Mouse (Mus musculus): Measurements from ENCODE around the gene Fam124a. TPM values are rescaled to one million over a fixed set of nuclear protein-coding genes. Genes with fewer than 3 reads are reported as not detected.
"Not testable (repeated sequence)": the region's sequence is repeated elsewhere in the genome, so short reads cannot be mapped to it uniquely, and the experiment has no call there.

Gene Fam124a
- polyA plus RNA-seq, 1 experiment from 2014 or later = 71.2 TPM

DNA sequence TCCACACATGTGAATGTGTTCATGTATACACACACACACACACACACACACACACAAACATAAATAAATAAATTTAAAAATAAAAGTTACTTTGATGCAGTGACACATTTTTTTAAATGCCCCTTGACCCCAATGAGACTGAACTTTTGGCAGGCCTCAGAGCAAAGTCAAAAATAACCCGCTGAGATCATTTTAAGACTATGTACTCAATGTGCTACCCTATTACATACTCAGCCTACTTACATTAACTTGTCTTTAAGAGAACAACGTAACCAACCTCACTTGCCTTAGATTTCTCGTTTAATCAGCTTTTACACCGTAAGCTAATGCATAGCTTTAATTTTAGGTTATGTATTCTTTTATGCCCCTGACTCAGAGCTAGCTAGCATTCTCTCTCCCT lies 2.8 kb upstream of the Fam124a start:
- Histone ChIP-seq H3K36me3 (no peaks in the 10 kb centered on the region), H3K4me1 (peaks cover 25% of the 10 kb centered on the region), H3K9me3 (replicated peaks) (no peaks in the 10 kb centered on the region), H3K27ac (replicated peaks) (no peak overlapping the region), H3K4me3 (replicated peaks) (no peak overlapping the region), H3K4me2 (no peak overlapping the region), H3K9ac (replicated peaks) (no peak overlapping the region), H3K27me3 (replicated peaks) (peaks cover 3% of the 10 kb centered on the region; the same call in 1 of the 2 replicates)
- ATAC-seq (ENCODE audit: low FRiP score) = no peak
- WGBS = 88% methylated on average over 4 of the region's 4 CpGs

DNA sequence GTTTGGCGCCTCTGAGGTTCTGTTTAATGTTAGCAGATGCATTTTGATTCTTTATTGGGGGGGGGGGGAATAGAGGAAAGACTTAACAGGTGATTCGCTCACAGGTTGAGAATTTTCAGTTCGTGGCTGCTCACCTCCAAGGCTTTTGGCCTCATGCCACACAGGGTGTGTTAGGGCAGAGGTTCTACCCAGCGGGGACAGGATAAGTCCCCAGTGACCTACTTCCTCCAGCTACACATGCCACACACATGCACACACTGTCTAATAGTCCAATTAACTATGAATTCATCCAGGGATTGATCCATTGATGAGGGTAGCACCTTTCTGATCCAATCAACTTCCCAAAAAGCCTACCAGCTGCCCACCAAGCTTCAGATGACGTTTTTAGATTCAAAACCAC lies 1.8 kb upstream of the Fam124a start:
- Histone ChIP-seq H3K27me3 (replicated peaks) (peaks cover 3% of the 10 kb centered on the region; the same call in 1 of the 2 replicates), H3K36me3 (no peaks in the 10 kb centered on the region), H3K27ac (replicated peaks) (no peak overlapping the region), H3K4me3 (replicated peaks) (no peak overlapping the region), H3K9ac (replicated peaks) (no peak overlapping the region), H3K4me1 (peaks cover 33% of the 10 kb centered on the region), H3K9me3 (replicated peaks) (no peaks in the 10 kb centered on the region), H3K4me2 (no peak overlapping the region)
- WGBS = 78% methylated on average over 5 of the region's 5 CpGs
- no peak for ATAC-seq (ENCODE audit: low FRiP score)

DNA sequence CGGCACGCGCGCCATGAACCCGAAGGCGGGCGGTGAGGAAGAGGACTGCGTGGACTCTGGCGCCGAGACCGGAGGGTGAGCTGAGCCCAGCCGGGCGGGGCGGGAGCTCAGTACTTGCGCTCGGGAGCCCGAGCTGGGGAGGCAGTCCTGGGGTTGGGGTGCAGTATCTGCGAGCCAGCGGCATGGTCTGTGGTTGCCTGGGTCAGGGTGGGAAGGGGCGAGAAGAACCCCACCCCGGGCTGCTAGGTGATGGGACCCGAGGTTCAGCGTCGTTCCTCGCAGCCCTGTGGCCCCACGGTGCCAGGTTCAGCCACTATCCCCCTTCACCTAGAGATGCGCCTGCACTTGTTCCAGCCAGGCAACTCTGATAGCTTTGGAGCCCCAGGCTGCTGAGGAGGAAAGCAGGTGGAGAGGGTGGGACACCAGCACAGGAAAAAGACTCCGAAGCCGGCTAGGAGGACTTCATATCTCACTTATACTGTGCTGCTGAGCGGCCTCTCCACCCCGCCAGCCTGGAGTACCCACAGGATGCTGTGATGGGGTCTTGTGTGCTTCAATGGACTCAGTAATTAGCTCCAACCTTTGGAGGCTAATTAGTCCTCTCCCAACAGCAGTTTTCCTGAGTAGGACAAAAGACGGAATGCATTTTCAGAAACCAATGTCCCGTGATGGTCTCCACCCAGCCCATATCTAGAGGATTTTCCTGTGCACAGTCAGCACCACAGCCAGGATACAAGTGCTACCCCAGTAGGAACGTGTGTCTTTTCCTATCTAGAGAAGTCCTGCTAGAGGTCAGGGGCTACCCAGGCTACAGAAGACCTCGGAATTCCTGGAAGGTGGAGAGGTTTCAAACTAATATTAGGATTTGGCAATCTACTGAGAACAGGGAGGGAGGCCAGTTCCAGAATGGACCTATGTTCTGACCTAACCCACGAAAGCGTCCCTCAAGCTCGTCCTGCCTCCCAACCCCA lies 588 bp downstream of the Fam124a start:
- peaks cover 42% of the 10 kb centered on the region for H3K4me1 ChIP-seq
- no peaks in the 10 kb centered on the region for H3K9me3 ChIP-seq (replicated peaks)
- H3K9ac ChIP-seq (replicated peaks) = peak overlapping the region; percentile 71
- H3K4me3 ChIP-seq (replicated peaks) = peak overlapping the region; percentile 61
- no peaks in the 10 kb centered on the region for H3K36me3 ChIP-seq
- peak overlapping the region; percentile 82 for H3K27ac ChIP-seq (replicated peaks)
- peak overlapping the region; percentile 89 for H3K4me2 ChIP-seq
- 6% methylated on average over 38 of the region's 38 CpGs for WGBS
- H3K27me3 ChIP-seq (replicated peaks) = peaks cover 3% of the 10 kb centered on the region; the same call in 1 of the 2 replicates
- peak; percentile 72 for ATAC-seq (ENCODE audit: low FRiP score)

DNA sequence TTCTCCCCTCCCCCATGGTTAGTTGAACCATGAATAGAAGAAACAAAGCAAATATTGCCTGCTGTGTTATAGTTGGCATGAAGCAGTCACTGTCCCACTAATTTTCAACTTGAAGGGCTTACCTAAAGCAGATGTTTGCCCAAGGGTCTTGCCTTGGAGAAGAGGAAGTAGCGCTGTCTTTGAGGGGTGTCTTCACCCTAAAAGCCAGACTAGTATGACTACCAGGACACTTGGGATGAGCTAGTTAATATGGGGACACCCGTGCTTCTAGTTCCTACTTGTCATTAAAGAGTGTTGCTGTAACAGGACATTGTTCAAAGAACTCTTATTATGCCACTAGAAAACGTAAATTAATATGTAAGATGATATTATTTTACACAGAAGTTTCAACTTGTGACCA lies 1.6 kb downstream of the Fam124a start:
- Histone ChIP-seq H3K36me3 (no peaks in the 10 kb centered on the region), H3K4me3 (replicated peaks) (peak overlapping the region; percentile 61), H3K27ac (replicated peaks) (no peak overlapping the region), H3K4me2 (peak overlapping the region; percentile 89), H3K27me3 (replicated peaks) (peaks cover 3% of the 10 kb centered on the region; the same call in 1 of the 2 replicates), H3K4me1 (peaks cover 49% of the 10 kb centered on the region), H3K9ac (replicated peaks) (no peak overlapping the region), H3K9me3 (replicated peaks) (no peaks in the 10 kb centered on the region)
- whole genome bisulfite sequencing = 84% methylated on average over 3 of the region's 3 CpGs
- no peak for ATAC-seq (ENCODE audit: low FRiP score)

DNA sequence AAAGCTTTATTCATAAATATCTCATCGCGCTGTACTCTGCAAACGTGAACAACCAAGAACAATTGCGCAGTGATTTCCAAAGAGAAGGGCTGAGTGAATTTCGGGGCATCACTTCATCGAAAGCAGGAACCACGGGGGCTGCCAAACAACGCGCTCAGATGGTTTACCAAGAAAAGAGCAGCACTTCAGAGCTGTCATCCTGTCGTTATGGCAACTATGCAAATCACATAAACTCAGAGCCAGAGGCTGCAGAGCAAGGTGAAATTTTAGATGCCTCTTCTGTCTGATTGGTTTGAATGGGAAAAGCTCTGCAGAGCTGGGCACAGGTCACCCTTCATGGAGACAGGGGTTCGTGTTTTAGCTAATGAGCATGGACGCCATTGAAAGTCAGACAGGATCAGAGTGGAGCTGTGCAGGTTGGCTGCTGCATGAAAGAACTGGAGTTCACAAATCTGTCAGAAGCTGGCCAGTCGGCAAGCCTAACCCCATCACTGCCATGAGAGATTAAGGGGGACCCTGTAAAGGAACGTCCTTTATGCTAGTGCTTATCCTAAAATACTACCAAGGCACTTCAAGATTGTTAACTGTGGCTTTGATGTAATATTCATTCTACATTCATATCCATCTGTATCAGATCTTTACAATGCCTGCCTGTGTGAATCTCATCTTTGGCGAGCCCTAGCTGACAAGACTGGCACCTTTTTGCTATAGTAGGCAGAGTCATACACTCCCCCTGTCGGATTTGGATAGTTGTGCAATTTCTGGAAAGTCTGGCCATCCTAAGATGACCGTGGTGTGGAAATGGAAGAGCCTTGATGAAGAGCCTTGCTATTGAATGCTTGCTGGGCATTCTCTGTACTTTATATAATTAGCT lies 6.6 kb downstream of the Fam124a start:
- H3K27me3 ChIP-seq (replicated peaks) = no peaks in the 10 kb centered on the region
- no peaks in the 10 kb centered on the region; the same call in 1 of the 2 replicates for H3K9me3 ChIP-seq (replicated peaks)
- H3K4me3 ChIP-seq (replicated peaks) = no peak overlapping the region
- no peak overlapping the region for H3K27ac ChIP-seq (replicated peaks)
- peaks cover 4% of the 10 kb centered on the region; the same call in 1 of the 2 replicates for H3K36me3 ChIP-seq
- WGBS = 52% methylated on average over 17 of the region's 17 CpGs
- H3K4me2 ChIP-seq = no peak overlapping the region
- no peak overlapping the region for H3K9ac ChIP-seq (replicated peaks)
- ATAC-seq (ENCODE audit: low FRiP score) = peak; percentile 39; the same call in 1 of the 2 replicates
- peaks cover 45% of the 10 kb centered on the region for H3K4me1 ChIP-seq

DNA sequence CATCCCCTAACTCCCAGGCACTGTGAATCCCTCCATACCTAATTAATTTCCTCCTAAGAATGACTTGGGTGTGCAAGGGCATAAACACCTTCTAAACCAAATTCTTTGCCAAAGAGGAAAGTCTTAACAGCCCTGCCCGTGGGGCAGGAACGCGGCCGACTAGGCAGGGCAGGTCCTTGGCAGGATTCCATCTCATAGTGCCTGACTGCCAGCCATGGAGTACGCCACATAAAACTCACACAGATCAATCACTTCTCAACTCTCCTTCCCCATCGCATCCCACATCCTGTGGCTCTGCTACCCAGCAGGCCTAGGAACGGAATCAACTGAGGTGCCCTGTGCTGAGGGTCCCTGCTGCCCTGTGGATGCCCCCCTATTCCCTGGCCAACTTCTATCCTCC lies 8.1 kb downstream of the Fam124a start:
- Histone ChIP-seq H3K36me3 (peaks cover 4% of the 10 kb centered on the region; the same call in 1 of the 2 replicates), H3K4me2 (no peak overlapping the region), H3K4me1 (peaks cover 31% of the 10 kb centered on the region), H3K9me3 (replicated peaks) (no peaks in the 10 kb centered on the region; the same call in 1 of the 2 replicates), H3K4me3 (replicated peaks) (no peak overlapping the region), H3K27me3 (replicated peaks) (no peaks in the 10 kb centered on the region), H3K27ac (replicated peaks) (no peak overlapping the region), H3K9ac (replicated peaks) (no peak overlapping the region)
- WGBS = 48% methylated on average over 7 of the region's 7 CpGs
- ATAC-seq (ENCODE audit: low FRiP score) = no peak

DNA sequence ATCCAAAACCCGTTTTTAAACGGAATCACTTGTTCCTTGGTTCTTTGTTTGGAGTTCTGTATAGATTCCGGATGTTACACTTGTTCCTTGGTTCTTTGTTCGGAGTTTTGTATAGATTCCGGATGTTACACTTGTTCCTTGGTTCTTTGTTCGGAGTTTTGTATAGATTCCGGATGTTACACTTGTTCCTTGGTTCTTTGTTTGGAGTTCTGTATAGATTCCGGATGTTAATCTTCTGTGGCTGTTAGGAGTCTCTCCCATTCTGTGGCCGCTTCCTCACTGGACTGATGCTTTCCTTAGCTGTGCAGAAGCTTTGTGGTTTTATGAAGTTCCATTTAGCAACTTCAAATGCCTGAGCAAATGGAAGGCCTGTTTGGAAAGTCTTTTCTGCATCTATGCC lies 11.3 kb downstream of the Fam124a start, which contains the start of gene Gm4131:
TSS of gene Gm4131 (minus strand) at position 101 of the 400 bp plus-strand sequence.
- peaks cover 20% of the 10 kb centered on the region for H3K4me1 ChIP-seq
- not testable (repeated sequence) for H3K9ac ChIP-seq (replicated peaks); H3K27ac ChIP-seq (replicated peaks); H3K4me3 ChIP-seq (replicated peaks); ATAC-seq (ENCODE audit: low FRiP score); H3K9me3 ChIP-seq (replicated peaks); H3K36me3 ChIP-seq; H3K27me3 ChIP-seq (replicated peaks); H3K4me2 ChIP-seq
- 49% methylated on average over 9 of the region's 9 CpGs for WGBS

DNA sequence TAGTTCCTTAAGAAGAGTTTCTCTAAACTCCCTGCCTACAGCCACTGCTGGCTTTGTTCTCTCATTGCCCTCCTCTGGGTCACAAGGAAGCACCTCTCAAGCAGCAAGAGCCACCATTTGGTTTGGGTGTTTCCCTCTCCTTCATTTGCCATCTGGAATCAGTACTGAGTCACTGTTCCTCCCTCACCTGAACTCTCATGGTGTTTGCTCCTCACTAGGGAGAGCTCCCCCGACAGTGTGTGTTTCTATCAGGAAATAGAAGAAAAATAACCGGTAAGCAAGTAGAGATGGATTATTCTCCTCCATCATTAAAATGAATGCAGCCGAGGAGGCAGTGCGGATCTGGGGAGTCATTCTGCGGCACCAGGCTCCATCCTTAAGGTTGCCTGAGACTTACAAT lies 13.9 kb downstream of the Fam124a start:
- Histone ChIP-seq H3K4me2 (no peak overlapping the region), H3K9ac (replicated peaks) (no peak overlapping the region), H3K9me3 (replicated peaks) (no peaks in the 10 kb centered on the region; the same call in 1 of the 2 replicates), H3K36me3 (peaks cover 4% of the 10 kb centered on the region; the same call in 1 of the 2 replicates), H3K4me1 (peaks cover 5% of the 10 kb centered on the region; the same call in 1 of the 2 replicates), H3K27me3 (replicated peaks) (no peaks in the 10 kb centered on the region), H3K4me3 (replicated peaks) (no peak overlapping the region), H3K27ac (replicated peaks) (0 out of 2 replicates have a peak overlapping the region, but pooled peaks have one; percentile 28)
- ATAC-seq (ENCODE audit: low FRiP score) = no peak
- WGBS = 91% methylated on average over 5 of the region's 5 CpGs

DNA sequence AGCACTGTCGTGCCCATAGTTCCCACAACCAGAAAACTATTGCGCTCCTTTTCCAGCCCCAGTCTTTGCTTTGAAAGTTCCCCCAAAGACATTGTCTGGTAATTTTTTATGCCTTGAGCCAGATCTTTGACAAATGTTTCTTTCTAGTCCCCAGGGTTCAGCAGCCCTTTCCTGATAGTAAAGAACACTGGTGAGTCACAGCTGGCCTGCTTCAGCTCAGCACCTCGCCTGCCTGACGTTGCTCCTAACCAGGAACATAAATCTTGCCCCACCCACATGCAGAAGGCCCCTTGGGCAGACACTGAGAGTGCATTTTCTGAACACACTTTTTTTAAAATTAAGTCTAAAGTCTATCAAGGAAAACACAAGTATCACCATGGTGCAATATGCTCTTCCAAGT lies 14.8 kb downstream of the Fam124a start:
- ATAC-seq (ENCODE audit: low FRiP score) = no peak
- H3K27me3 ChIP-seq (replicated peaks) = no peaks in the 10 kb centered on the region
- WGBS = 44% methylated on average over 4 of the region's 4 CpGs
- no peak overlapping the region for H3K27ac ChIP-seq (replicated peaks)
- H3K4me1 ChIP-seq = peaks cover 5% of the 10 kb centered on the region; the same call in 1 of the 2 replicates
- H3K4me2 ChIP-seq = no peak overlapping the region
- H3K36me3 ChIP-seq = peaks cover 2% of the 10 kb centered on the region; the same call in 1 of the 2 replicates
- no peak overlapping the region for H3K9ac ChIP-seq (replicated peaks)
- H3K9me3 ChIP-seq (replicated peaks) = no peaks in the 10 kb centered on the region; the same call in 1 of the 2 replicates
- H3K4me3 ChIP-seq (replicated peaks) = no peak overlapping the region

DNA sequence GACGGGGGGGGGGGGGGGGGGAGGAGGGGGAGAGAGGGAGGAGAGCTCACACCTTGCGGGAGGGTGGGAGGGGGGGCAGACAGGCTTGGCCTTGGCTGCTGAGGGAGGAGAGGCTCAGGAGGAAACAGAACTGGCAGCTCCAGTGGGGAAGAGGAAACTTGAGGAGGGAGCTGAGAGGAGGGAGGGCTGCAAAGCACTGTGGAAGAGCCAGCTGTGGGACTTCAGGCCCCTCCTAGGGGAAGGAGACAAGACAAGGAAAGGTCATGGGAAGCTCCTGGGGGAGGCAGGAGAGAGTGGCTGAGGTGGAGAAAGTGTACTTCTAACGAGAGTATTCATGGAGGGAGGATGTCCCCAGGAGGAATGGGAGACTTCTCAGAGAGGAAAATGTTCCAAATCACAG lies 17.9 kb downstream of the Fam124a start:
- Histone ChIP-seq H3K9me3 (replicated peaks) (no peaks in the 10 kb centered on the region), H3K27ac (replicated peaks) (no peak overlapping the region), H3K36me3 (no peaks in the 10 kb centered on the region), H3K4me3 (replicated peaks) (no peak overlapping the region), H3K27me3 (replicated peaks) (no peaks in the 10 kb centered on the region), H3K4me1 (peaks cover 5% of the 10 kb centered on the region; the same call in 1 of the 2 replicates), H3K4me2 (no peak overlapping the region), H3K9ac (replicated peaks) (no peak overlapping the region)
- WGBS = 0% methylated on average over 1 of the region's 3 CpGs
- ATAC-seq (ENCODE audit: low FRiP score) = no peak

DNA sequence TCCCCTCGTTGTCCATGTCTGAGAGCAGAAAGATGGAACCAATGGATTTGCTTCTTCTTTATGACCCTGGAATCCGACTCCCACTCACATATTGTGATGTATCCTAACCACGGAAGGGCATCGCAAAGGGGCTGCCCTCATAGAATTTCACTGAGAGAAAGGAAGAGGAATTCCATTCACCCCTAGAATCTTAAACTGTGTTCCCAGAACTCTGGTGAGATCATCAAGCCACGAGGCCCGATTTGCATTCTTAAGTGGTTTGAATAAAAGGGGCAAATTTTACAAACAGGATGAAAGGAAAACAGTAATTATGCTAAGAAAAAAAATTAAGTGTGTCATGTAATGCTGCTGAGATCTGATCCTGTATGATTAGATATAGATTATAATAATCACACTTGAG lies 19.4 kb downstream of the Fam124a start:
- 64% methylated on average over 6 of the region's 6 CpGs for WGBS
- Histone ChIP-seq H3K4me1 (peaks cover 5% of the 10 kb centered on the region; the same call in 1 of the 2 replicates), H3K9me3 (replicated peaks) (no peaks in the 10 kb centered on the region), H3K27me3 (replicated peaks) (no peaks in the 10 kb centered on the region), H3K27ac (replicated peaks) (no peak overlapping the region), H3K36me3 (no peaks in the 10 kb centered on the region), H3K9ac (replicated peaks) (no peak overlapping the region), H3K4me3 (replicated peaks) (no peak overlapping the region), H3K4me2 (no peak overlapping the region)
- no peak for ATAC-seq (ENCODE audit: low FRiP score)

Data from neural tube, embryonic 15.5 days (tissue).